ENCODE assay signal across 17 mouse cellular contexts in the genomic region with DNA sequence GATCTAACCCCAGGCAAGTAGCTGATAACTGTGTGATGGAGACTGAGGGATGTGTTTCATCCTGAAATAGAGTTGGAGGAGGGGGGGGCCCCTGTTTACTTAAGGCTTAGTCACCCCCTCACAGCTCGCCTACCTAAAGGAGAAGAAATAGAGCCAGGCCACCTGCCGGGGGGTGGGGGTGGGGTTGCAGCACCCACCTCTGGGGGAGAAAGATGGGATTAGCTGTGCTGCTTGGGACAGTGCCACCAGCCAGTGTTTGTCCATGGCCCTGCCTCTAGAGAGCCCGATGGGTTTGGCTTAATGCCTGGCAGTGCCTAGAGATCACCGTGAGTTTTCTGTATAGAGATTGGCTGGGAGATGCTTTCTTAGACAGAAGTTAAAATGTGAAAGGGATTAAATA. TPM values are rescaled to one million over a fixed set of nuclear protein-coding genes. Genes with fewer than 3 reads are reported as not detected.
DNase-seq lines count a peak whose midpoint lies in the region; ATAC-seq and TF ChIP-seq lines count a peak whose summit lies in the region.
"Had no signal": no experiment of that assay in that cellular context is flagged by ENCODE, and none has a peak within 500 bp of the region (broad histone marks: within the 10 kb centered on the region; RNA-seq: fewer than 3 reads in every experiment).

No protein-coding gene starts in this region.

- no peak for DNase-seq in forebrain, embryonic 14.5 days (ENCODE audit: low spot score)
- no peak for DNase-seq in left cerebral cortex, adult 2 months (ENCODE audit: extremely low spot score in 1 of 2, low spot score in 2 of 2)
- no peak for DNase-seq in left cerebral cortex, adult 18-20 months (ENCODE audit: low spot score in 2 of 2)
- peak; percentile 51 for DNase-seq in brain, adult 2 months (ENCODE audit: low read depth, low spot score)
- no peak for DNase-seq in adrenal gland, adult 2 months
- DNase-seq in liver: no peak
- DNase-seq: B cell, adult 2 months; lung, adult 2 months; thymus, adult 18-20 months had no signal

- H3K4me1 ChIP-seq in forebrain, embryonic 14.5 days (ENCODE audit: control insufficient read depth, insufficient read depth, low read length): peaks cover 6% of the 10 kb centered on the region; the same call in 1 of the 2 replicates
- H3K4me1 ChIP-seq in forebrain, embryonic 12.5 days: peaks cover 11% of the 10 kb centered on the region
- H3K4me1 ChIP-seq in midbrain, embryonic 16.5 days (ENCODE audit: control insufficient read depth, insufficient read depth, low read length): peaks cover 12% of the 10 kb centered on the region

- H3K27ac ChIP-seq in forebrain, embryonic 14.5 days (ENCODE audit: low read depth, low read length): no peak overlapping the region
- H3K27ac ChIP-seq in forebrain, embryonic 12.5 days: no peak overlapping the region
- peak overlapping the region; percentile 52 for H3K27ac ChIP-seq in left cerebral cortex, adult 2 months
- H3K27ac ChIP-seq in midbrain, embryonic 16.5 days (ENCODE audit: low read length): no peak overlapping the region
- H3K27ac ChIP-seq: intestine, embryonic 15.5 days had no signal

- intact Hi-C loops in left cerebral cortex, adult 2 months (cut with DNase I): no loop called here

- WGBS in forebrain, embryonic 14.5 days: 19% methylated on average over 4 of the region's 4 CpGs
- WGBS in forebrain, embryonic 12.5 days: 33% methylated on average over 4 of the region's 4 CpGs
- 17% methylated on average over 4 of the region's 4 CpGs for WGBS in midbrain, embryonic 16.5 days

- H3K9ac ChIP-seq in forebrain, embryonic 14.5 days (ENCODE audit: low read length): no peak overlapping the region
- H3K9ac ChIP-seq in forebrain, embryonic 12.5 days: no peak overlapping the region
- no peak overlapping the region for H3K9ac ChIP-seq in midbrain, embryonic 16.5 days (ENCODE audit: low read depth, low read length)
- H3K9ac ChIP-seq: intestine, embryonic 15.5 days had no signal

- no peaks in the 10 kb centered on the region for H3K27me3 ChIP-seq in forebrain, embryonic 14.5 days (replicated peaks; ENCODE audit: control insufficient read depth, insufficient read depth, low read length)
- peaks cover 20% of the 10 kb centered on the region for H3K27me3 ChIP-seq in forebrain, embryonic 12.5 days
- no peaks in the 10 kb centered on the region for H3K27me3 ChIP-seq in midbrain, embryonic 16.5 days (ENCODE audit: control insufficient read depth, insufficient read depth, low read depth, low read length)

- no peak overlapping the region for H3K4me2 ChIP-seq in forebrain, embryonic 14.5 days (ENCODE audit: low read length)
- H3K4me2 ChIP-seq in forebrain, embryonic 12.5 days: no peak overlapping the region
- no peak overlapping the region for H3K4me2 ChIP-seq in midbrain, embryonic 16.5 days (ENCODE audit: low read length)
- H3K4me2 ChIP-seq: intestine, embryonic 15.5 days had no signal

- no peaks in the 10 kb centered on the region for H3K9me3 ChIP-seq in forebrain, embryonic 14.5 days (replicated peaks; ENCODE audit: control insufficient read depth, low read length)
- no peaks in the 10 kb centered on the region for H3K9me3 ChIP-seq in forebrain, embryonic 12.5 days
- H3K9me3 ChIP-seq in midbrain, embryonic 16.5 days (replicated peaks; ENCODE audit: control insufficient read depth, low read length, poor library complexity, severe bottlenecking): no peaks in the 10 kb centered on the region
- H3K9me3 ChIP-seq: G1E; intestine, embryonic 15.5 days had no signal

- H3K36me3 ChIP-seq in forebrain, embryonic 14.5 days (ENCODE audit: control insufficient read depth, insufficient read depth, low read length): 0 out of 2 replicates have a peak, but pooled peaks cover under 1% of the 10 kb centered on the region
- peaks cover 2% of the 10 kb centered on the region; the same call in 1 of the 2 replicates for H3K36me3 ChIP-seq in forebrain, embryonic 12.5 days (replicated peaks)
- H3K36me3 ChIP-seq in midbrain, embryonic 16.5 days (ENCODE audit: control insufficient read depth, insufficient read depth, low read length): no peaks in the 10 kb centered on the region
- H3K36me3 ChIP-seq: intestine, embryonic 15.5 days had no signal

- no peak overlapping the region for H3K4me3 ChIP-seq in forebrain, embryonic 14.5 days (ENCODE audit: low read depth, low read length)
- H3K4me3 ChIP-seq in forebrain, embryonic 12.5 days (replicated peaks): no peak overlapping the region
- H3K4me3 ChIP-seq in left cerebral cortex, adult 2 months: peak overlapping the region; percentile 37
- H3K4me3 ChIP-seq in midbrain, embryonic 16.5 days (ENCODE audit: low read depth, low read length): no peak overlapping the region
- H3K4me3 ChIP-seq: intestine, embryonic 15.5 days had no signal

- TF ChIP-seq CTCF in left cerebral cortex, adult 2 months (IDR thresholded peaks at IDR 0.05): no peak

- ATAC-seq in forebrain, embryonic 14.5 days: peak; percentile 24; the same call in 1 of the 2 replicates
- no peak for ATAC-seq in forebrain, embryonic 12.5 days (ENCODE audit: low FRiP score)
- peak; percentile 70 for ATAC-seq in midbrain, embryonic 16.5 days

RNA-seq across cellular contexts. Expression of gene Ascl5, which starts 9.7 kb away (rescaled TPM):
- not detected in 2 replicates for polyA plus RNA-seq in forebrain, embryonic 14.5 days (2014; fragmentation: Nextera tagmentation; extraction: Ambion mirVana)
- polyA plus RNA-seq in forebrain, embryonic 12.5 days (2016; fragmentation: Nextera tagmentation; extraction: Ambion mirVana): not detected in 2 replicates
- 1 to 10 TPM; 1.8 to 2.0 TPM for total RNA-seq in left cerebral cortex, adult 2 months (2021)
- 1 to 10 TPM; 1.9 to 3.1 TPM for total RNA-seq in left cerebral cortex, adult 18-20 months (2021)
- polyA plus RNA-seq in midbrain, embryonic 16.5 days (2015; fragmentation: Nextera tagmentation; extraction: Ambion mirVana): not detected in 2 replicates
- total RNA-seq in adrenal gland, adult 2 months (2021): not detected
- polyA plus RNA-seq in adrenal gland, adult 2 months (2012; rRNA removed): 0.39 TPM in 1 of 2 replicates, not detected in the other
- total RNA-seq: G1E; gastrocnemius, adult 18-20 months; monocyte, adult 5-6 weeks had no signal
- polyA plus RNA-seq: G1E; heart, embryonic 14.5 days; intestine, embryonic 15.5 days; large intestine, adult 2 months; lung, adult 2 months had no signal

RNA-seq across cellular contexts. Expression of gene Cacna1s, which starts 11.7 kb away (rescaled TPM):
- 0.08 and 0.46 TPM in 2 replicates for polyA plus RNA-seq in forebrain, embryonic 14.5 days (2014; fragmentation: Nextera tagmentation; extraction: Ambion mirVana)
- polyA plus RNA-seq in forebrain, embryonic 12.5 days (2016; fragmentation: Nextera tagmentation; extraction: Ambion mirVana): 0.10 and 0.17 TPM in 2 replicates
- total RNA-seq in left cerebral cortex, adult 2 months (2021): 1 to 10 TPM; 1.3 to 1.8 TPM
- 1 to 10 TPM; 1.5 to 1.7 TPM for total RNA-seq in left cerebral cortex, adult 18-20 months (2021)
- 0.39 and 1.3 TPM in 2 replicates for polyA plus RNA-seq in midbrain, embryonic 16.5 days (2015; fragmentation: Nextera tagmentation; extraction: Ambion mirVana)
- total RNA-seq in adrenal gland, adult 2 months (2021): 1 to 10 TPM in 1 of 2 experiments, under 1 TPM in 1; 0.17 to 1.2 TPM
- 0.15 and 0.40 TPM in 2 replicates for polyA plus RNA-seq in adrenal gland, adult 2 months (2012; rRNA removed)
- polyA plus RNA-seq: G1E had no signal

RNA-seq across cellular contexts. Expression of gene Tmem9, which starts 32.9 kb away (rescaled TPM):
- 129 and 143 TPM in 2 replicates for polyA plus RNA-seq in forebrain, embryonic 14.5 days (2014; fragmentation: Nextera tagmentation; extraction: Ambion mirVana)
- polyA plus RNA-seq in forebrain, embryonic 12.5 days (2016; fragmentation: Nextera tagmentation; extraction: Ambion mirVana): 126 and 128 TPM in 2 replicates
- total RNA-seq in left cerebral cortex, adult 2 months (2021): 10 to 100 TPM; 53.7 to 56.7 TPM
- 10 to 100 TPM; 66.3 to 67.8 TPM for total RNA-seq in left cerebral cortex, adult 18-20 months (2021)
- 147 and 169 TPM in 2 replicates for polyA plus RNA-seq in midbrain, embryonic 16.5 days (2015; fragmentation: Nextera tagmentation; extraction: Ambion mirVana)
- total RNA-seq in adrenal gland, adult 2 months (2021): 10 to 100 TPM; 39.5 to 46.4 TPM
- 102 and 112 TPM in 2 replicates for polyA plus RNA-seq in adrenal gland, adult 2 months (2012; rRNA removed)

RNA-seq across cellular contexts. Expression of gene Igfn1, which starts 34.7 kb away (rescaled TPM):
- polyA plus RNA-seq in forebrain, embryonic 14.5 days (2014; fragmentation: Nextera tagmentation; extraction: Ambion mirVana): not detected in 2 replicates
- polyA plus RNA-seq in forebrain, embryonic 12.5 days (2016; fragmentation: Nextera tagmentation; extraction: Ambion mirVana): not detected in 2 replicates
- 10 to 100 TPM; 18.5 to 20.2 TPM for total RNA-seq in left cerebral cortex, adult 2 months (2021)
- total RNA-seq in left cerebral cortex, adult 18-20 months (2021): 10 to 100 TPM; 17.2 to 20.3 TPM
- polyA plus RNA-seq in midbrain, embryonic 16.5 days (2015; fragmentation: Nextera tagmentation; extraction: Ambion mirVana): 0.11 TPM in 1 of 2 replicates, not detected in the other
- total RNA-seq in adrenal gland, adult 2 months (2021): under 1 TPM in 1 of 2 experiments, not detected in 1; 0.17 TPM
- polyA plus RNA-seq in adrenal gland, adult 2 months (2012; rRNA removed): 0.16 and 0.17 TPM in 2 replicates
- total RNA-seq: monocyte, adult 5-6 weeks had no signal
- polyA plus RNA-seq: intestine, embryonic 15.5 days; large intestine, adult 2 months; lung, adult 2 months had no signal
